Mouse (Mus musculus) urinary bladder, postnatal 36 days (tissue): Measurements from ENCODE around the gene Zbtb5.
A peak's percentile ranks its signal among the peaks of the same experiment; 100 is the strongest.
"Not testable (repeated sequence)": the region's sequence is repeated elsewhere in the genome, so short reads cannot be mapped to it uniquely, and the experiment has no call there.

Experiments
- DNase-seq, 2 experiments: peaks; one replicate each; pipeline ENCODE4 v3.0.0; 2022; ENCODE audit warnings: low spot score in 2 of 2, mixed read lengths in 1 of 2

Zbtb5 gene

GRCm38 (mm10) chr4:45010806-45011415 is 1.3 kb downstream of the Zbtb5 start:
- DNase-seq, result peak in 1 of 2 experiments; percentile 21

GRCm38 (mm10) chr4:45005452-45005851 is 6.8 kb downstream of the Zbtb5 start:
- peak; percentile 50 to 75 for DNase-seq

- no peak for DNase-seq
Observed at GRCm38 (mm10) chr4:45000001-45000400, 12.2 kb downstream of the Zbtb5 start.

- no peak for DNase-seq
Observed at GRCm38 (mm10) chr4:44998071-44998470, 14.1 kb downstream of the Zbtb5 start.

GRCm38 (mm10) chr4:44994776-44995175 is 17.4 kb downstream of the Zbtb5 start:
- no peak for DNase-seq

GRCm38 (mm10) chr4:44993847-44994246 is 18.4 kb downstream of the Zbtb5 start:
- DNase-seq, result no peak

- not testable (repeated sequence) for DNase-seq
Observed at GRCm38 (mm10) chr4:44993179-44993578, 19.0 kb downstream of the Zbtb5 start.

GRCm38 (mm10) chr4:44992330-44992729 is 19.9 kb downstream of the Zbtb5 start:
- DNase-seq, result not testable (repeated sequence)

GRCm38 (mm10) chr4:44990560-44990959 is 21.7 kb downstream of the Zbtb5 start:
- DNase-seq, result no peak

- DNase-seq, result no peak
Observed at GRCm38 (mm10) chr4:44983131-44983740, 29.0 kb downstream of the Zbtb5 start.

GRCm38 (mm10) chr4:44982440-44983130 is 29.6 kb downstream of the Zbtb5 start:
- DNase-seq, result no peak

GRCm38 (mm10) chr4:44981974-44982287 is 30.3 kb downstream of the Zbtb5 start:
- no peak for DNase-seq

GRCm38 (mm10) chr4:44981280-44981973 is 30.8 kb downstream of the Zbtb5 start, which contains the start of gene Grhpr:
Gene Grhpr, plus strand, starts transcription at chr4:44981395.
- peak; percentile 67 to 80 for DNase-seq

- no peak for DNase-seq
Observed at GRCm38 (mm10) chr4:44979794-44980338, 32.3 kb downstream of the Zbtb5 start.

GRCm38 (mm10) chr4:44978175-44978574 is 34.0 kb downstream of the Zbtb5 start:
- no peak for DNase-seq

GRCm38 (mm10) chr4:44976921-44977710 is 35.1 kb downstream of the Zbtb5 start:
- DNase-seq, result no peak

- DNase-seq, result no peak
Observed at GRCm38 (mm10) chr4:44976026-44976615, 36.1 kb downstream of the Zbtb5 start.

GRCm38 (mm10) chr4:44974331-44974730 is 37.9 kb downstream of the Zbtb5 start:
- DNase-seq, result no peak

GRCm38 (mm10) chr4:44973871-44974270 is 38.3 kb downstream of the Zbtb5 start:
- no peak for DNase-seq

- DNase-seq, result peak; percentile 83 to 90
Observed at GRCm38 (mm10) chr4:44973450-44973849, 38.8 kb downstream of the Zbtb5 start.

- DNase-seq, result peak in 1 of 2 experiments; percentile 28
Observed at GRCm38 (mm10) chr4:44970612-44971110, 41.6 kb downstream of the Zbtb5 start.
